ENCODE assay signal across 9 mouse cellular contexts in genomic region chr4:128899332-128899731, GRCm38 (mm10). TPM values are rescaled to one million over a fixed set of nuclear protein-coding genes. Genes with fewer than 3 reads are reported as not detected.
A peak's percentile ranks its signal among the peaks of the same experiment; 100 is the strongest.
DNase-seq lines count a peak whose midpoint lies in the region; ATAC-seq lines count a peak whose summit lies in the region.
"Had no signal": no experiment of that assay in that cellular context is flagged by ENCODE, and none has a peak within 500 bp of the region (broad histone marks: within the 10 kb centered on the region; RNA-seq: fewer than 3 reads in every experiment).

No protein-coding gene starts in this region.

- no peaks in the 10 kb centered on the region for H3K9me3 ChIP-seq in midbrain, embryonic 11.5 days (ENCODE audit: control insufficient read depth, low read length)
- no peaks in the 10 kb centered on the region for H3K9me3 ChIP-seq in stomach, embryonic 15.5 days
- H3K9me3 ChIP-seq: megakaryocyte, embryonic 14.5 days had no signal

- H3K27ac ChIP-seq in midbrain, embryonic 11.5 days (ENCODE audit: low read depth, low read length) = peak overlapping the region; percentile 80
- H3K27ac ChIP-seq in stomach, embryonic 15.5 days = peak overlapping the region; percentile 87

- peaks cover 21% of the 10 kb centered on the region for H3K4me1 ChIP-seq in midbrain, embryonic 11.5 days (ENCODE audit: control insufficient read depth, insufficient read depth, low read length)
- peaks cover 31% of the 10 kb centered on the region for H3K4me1 ChIP-seq in stomach, embryonic 15.5 days

- DNase-seq in adrenal gland, postnatal 4 days (ENCODE audit: low spot score in 2 of 2) = peak; percentile 26 to 44
- DNase-seq in embryo, embryonic 11 days = peak; percentile 88
- DNase-seq in heart, adult 8-10 months (ENCODE audit: low spot score) = peak; percentile 55
- peak; percentile 62 for DNase-seq in kidney, adult 11 months
- DNase-seq in left cerebral cortex, postnatal 14 days (ENCODE audit: low spot score in 2 of 2) = peak; percentile 87 to 89
- peak; percentile 95 for DNase-seq in midbrain, embryonic 11.5 days (ENCODE audit: low spot score, missing footprints)
- no peak for DNase-seq in thymus, postnatal 25 days

- H3K36me3 ChIP-seq in midbrain, embryonic 11.5 days (ENCODE audit: control insufficient read depth, insufficient read depth, low read length) = no peaks in the 10 kb centered on the region
- 0 out of 2 replicates have a peak, but pooled peaks cover 5% of the 10 kb centered on the region for H3K36me3 ChIP-seq in stomach, embryonic 15.5 days

- peak; percentile 85 for ATAC-seq in midbrain, embryonic 11.5 days (ENCODE audit: low FRiP score)
- ATAC-seq in stomach, embryonic 15.5 days (ENCODE audit: insufficient read depth, low FRiP score, low read depth) = peak; percentile 69

- H3K9ac ChIP-seq in midbrain, embryonic 11.5 days (ENCODE audit: low read length) = peak overlapping the region; percentile 56
- no peak overlapping the region for H3K9ac ChIP-seq in stomach, embryonic 15.5 days

- H3K27me3 ChIP-seq in midbrain, embryonic 11.5 days (ENCODE audit: control insufficient read depth, insufficient read depth, low read length) = no peaks in the 10 kb centered on the region
- H3K27me3 ChIP-seq in stomach, embryonic 15.5 days (replicated peaks) = no peaks in the 10 kb centered on the region

- intact Hi-C loops in left cerebral cortex, postnatal 14 days (cut with DNase I) = no loop called here

- 0 out of 2 replicates have a peak overlapping the region, but pooled peaks have one; percentile 3 for H3K4me2 ChIP-seq in midbrain, embryonic 11.5 days
- H3K4me2 ChIP-seq in stomach, embryonic 15.5 days = no peak overlapping the region

- H3K4me3 ChIP-seq in midbrain, embryonic 11.5 days (ENCODE audit: low read depth, low read length) = no peak overlapping the region
- H3K4me3 ChIP-seq in stomach, embryonic 15.5 days (replicated peaks) = no peak overlapping the region
- H3K4me3 ChIP-seq: megakaryocyte, embryonic 14.5 days had no signal

- WGBS in midbrain, embryonic 11.5 days = 7% methylated on average over 6 of the region's 6 CpGs
- WGBS in stomach, embryonic 15.5 days = 10% methylated on average over 6 of the region's 6 CpGs

RNA-seq across cellular contexts. Expression of gene Trim62, which starts 16.0 kb away (rescaled TPM):
- 10 to 100 TPM; 29.8 to 34.8 TPM for total RNA-seq in adrenal gland, postnatal 4 days (2021)
- total RNA-seq in heart, adult 8-10 months (2022) = 1 to 10 TPM in 3 of 4 experiments, under 1 TPM in 1; 0.97 to 1.1 (median 1.0) TPM
- total RNA-seq in left cerebral cortex, postnatal 14 days (2021) = 10 to 100 TPM; 18.1 to 23.0 TPM
- polyA plus RNA-seq in midbrain, embryonic 11.5 days (2014; fragmentation: Nextera tagmentation; extraction: Ambion mirVana) = 8.3 and 10.3 TPM in 2 replicates
- polyA plus RNA-seq in stomach, embryonic 15.5 days (2015; fragmentation: Nextera tagmentation; extraction: Ambion mirVana) = 3.3 and 3.6 TPM in 2 replicates

Comparison
In these comparisons a context has a peak if more than half of its experiments do, and no peak if none do; other contexts are left out.
1. RNA of gene Trim62, which starts 16.0 kb away (total RNA-seq): 29.8 to 34.8 TPM in adrenal gland, postnatal 4 days and 18.1 to 23.0 TPM in left cerebral cortex, postnatal 14 days; 0.97 to 1.1 TPM in heart, adult 8-10 months; every median in the first group is over 4 times any median in the second.